Mouse (Mus musculus): ENCODE measurements around the gene S100a5.

DNA sequence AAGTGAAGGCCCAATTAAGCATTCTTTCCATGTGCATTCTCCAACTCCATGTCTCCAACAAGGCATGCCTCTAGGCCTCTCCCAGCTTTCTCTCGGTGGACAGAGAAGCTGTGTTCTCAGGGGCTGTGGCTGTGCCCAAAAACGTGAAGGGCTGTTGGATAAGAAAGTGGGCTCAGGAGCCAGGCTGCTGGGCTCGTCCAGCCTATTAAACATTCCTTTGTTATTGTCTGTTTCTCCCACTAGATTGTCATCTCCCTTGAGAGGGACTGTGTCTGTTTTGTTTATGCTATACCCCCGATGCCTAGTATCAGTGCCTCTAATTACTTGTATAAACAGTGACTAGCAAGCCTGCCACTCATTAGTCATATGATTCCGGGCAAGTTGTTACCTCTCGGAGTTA lies 10.6 kb upstream of the S100a5 start:
- TF ChIP-seq CTCF (IDR thresholded peaks at IDR 0.05) (no peak), POLR2A (IDR thresholded peaks at IDR 0.05; ENCODE audit: insufficient read depth, low read depth, low read length) (no peak), EP300 (IDR thresholded peaks at IDR 0.05; ENCODE audit: insufficient read depth, low read depth, low read length) (no peak)
